Mouse (Mus musculus): ENCODE data around the gene Slc25a42. TPM values are rescaled to one million over a fixed set of nuclear protein-coding genes. Genes with fewer than 3 reads are reported as not detected.

The Slc25a42 gene
- polyA plus RNA-seq, 1 experiment, result 7.1 TPM

DNA sequence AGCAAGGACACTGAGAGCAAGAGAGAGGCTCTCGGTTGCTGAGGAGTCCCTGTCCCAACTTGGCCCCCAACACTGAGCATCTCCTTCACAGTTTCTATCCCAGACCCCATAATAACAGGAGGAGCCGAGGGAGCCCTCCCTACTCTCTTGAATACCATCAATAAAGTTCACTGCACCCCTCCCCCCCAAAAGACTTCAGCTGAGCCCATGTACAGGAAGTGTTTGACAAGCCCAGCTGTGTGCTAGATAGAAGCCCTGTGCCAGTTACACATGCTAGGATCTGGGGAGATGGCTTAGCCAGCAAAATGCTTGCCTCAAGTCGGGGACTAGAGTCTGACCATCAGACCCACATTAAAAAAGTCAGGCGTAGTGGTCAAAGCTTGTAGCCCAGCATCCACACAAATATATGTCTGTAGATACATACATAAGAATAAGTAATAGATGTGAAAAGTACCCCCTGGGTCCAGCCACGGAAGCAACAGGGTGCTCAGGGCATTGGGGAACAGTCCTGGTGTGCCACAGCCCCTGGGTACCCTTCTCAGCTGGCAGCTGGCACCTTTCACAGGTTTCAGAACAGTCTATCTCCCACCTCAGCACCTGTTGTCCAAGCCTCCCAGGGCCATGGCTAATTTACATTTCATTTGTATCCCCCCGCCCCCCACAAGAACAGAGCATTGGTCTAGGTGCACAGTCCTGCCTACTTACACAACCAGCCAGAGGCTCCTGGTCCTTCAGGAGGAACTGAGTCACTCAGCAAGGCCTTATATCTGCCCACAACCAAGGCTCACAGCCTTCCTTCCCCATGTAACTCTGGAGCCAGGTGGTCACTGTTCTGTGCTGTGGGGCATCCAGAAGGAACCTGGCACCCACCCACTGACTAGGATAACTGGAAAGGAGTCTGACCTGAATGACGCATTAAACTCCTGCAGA is 64.2 kb downstream of the Slc25a42 start:
- no peak overlapping the region for H3K4me3 ChIP-seq (replicated peaks; ENCODE audit: control insufficient read depth, low read depth, low read length)
- WGBS, result 46% methylated on average over 7 of the region's 7 CpGs
- no peak overlapping the region for H3K27ac ChIP-seq (ENCODE audit: control insufficient read depth, insufficient read depth, low read depth, low read length, poor library complexity)
- TF ChIP-seq POLR2A (IDR thresholded peaks at IDR 0.05; ENCODE audit: borderline replicate concordance, control insufficient read depth, low read depth, low read length) (no peak), CTCF (IDR thresholded peaks at IDR 0.05; ENCODE audit: control insufficient read depth, insufficient read depth, low read length) (no peak)
- H3K4me1 ChIP-seq (ENCODE audit: control insufficient read depth, insufficient read depth, low read length), result peaks cover 2% of the 10 kb centered on the region

DNA sequence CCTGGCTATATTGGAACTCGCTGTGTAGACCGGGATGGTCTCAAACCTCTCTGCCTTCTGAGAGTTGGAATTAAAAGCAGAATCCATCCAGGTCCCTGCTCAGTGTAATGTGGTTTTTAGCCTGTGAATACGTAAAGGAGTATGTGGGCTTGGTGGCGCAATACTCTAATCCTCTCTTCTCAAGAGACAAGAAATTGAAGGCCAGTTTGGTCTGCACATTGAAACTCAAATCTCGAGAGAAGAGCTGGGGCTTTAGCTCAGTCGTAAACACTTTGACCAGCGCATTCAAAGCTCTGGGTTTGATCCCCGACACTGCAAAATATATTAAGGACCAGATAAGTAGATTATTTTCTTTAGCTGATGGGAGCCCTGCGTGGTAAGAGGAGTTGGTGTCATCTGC is 72.1 kb downstream of the Slc25a42 start:
- TF ChIP-seq POLR2A (IDR thresholded peaks at IDR 0.05; ENCODE audit: borderline replicate concordance, control insufficient read depth, low read depth, low read length) (no peak), CTCF (IDR thresholded peaks at IDR 0.05; ENCODE audit: control insufficient read depth, insufficient read depth, low read length) (no peak)
- Histone ChIP-seq H3K4me1 (ENCODE audit: control insufficient read depth, insufficient read depth, low read length) (peaks cover 2% of the 10 kb centered on the region; the same call in 1 of the 2 replicates), H3K4me3 (replicated peaks; ENCODE audit: control insufficient read depth, low read depth, low read length) (peak overlapping the region; percentile 88), H3K27ac (ENCODE audit: control insufficient read depth, insufficient read depth, low read depth, low read length, poor library complexity) (peak overlapping the region; percentile 89)
- WGBS, result 2% methylated on average over 9 of the region's 9 CpGs

DNA sequence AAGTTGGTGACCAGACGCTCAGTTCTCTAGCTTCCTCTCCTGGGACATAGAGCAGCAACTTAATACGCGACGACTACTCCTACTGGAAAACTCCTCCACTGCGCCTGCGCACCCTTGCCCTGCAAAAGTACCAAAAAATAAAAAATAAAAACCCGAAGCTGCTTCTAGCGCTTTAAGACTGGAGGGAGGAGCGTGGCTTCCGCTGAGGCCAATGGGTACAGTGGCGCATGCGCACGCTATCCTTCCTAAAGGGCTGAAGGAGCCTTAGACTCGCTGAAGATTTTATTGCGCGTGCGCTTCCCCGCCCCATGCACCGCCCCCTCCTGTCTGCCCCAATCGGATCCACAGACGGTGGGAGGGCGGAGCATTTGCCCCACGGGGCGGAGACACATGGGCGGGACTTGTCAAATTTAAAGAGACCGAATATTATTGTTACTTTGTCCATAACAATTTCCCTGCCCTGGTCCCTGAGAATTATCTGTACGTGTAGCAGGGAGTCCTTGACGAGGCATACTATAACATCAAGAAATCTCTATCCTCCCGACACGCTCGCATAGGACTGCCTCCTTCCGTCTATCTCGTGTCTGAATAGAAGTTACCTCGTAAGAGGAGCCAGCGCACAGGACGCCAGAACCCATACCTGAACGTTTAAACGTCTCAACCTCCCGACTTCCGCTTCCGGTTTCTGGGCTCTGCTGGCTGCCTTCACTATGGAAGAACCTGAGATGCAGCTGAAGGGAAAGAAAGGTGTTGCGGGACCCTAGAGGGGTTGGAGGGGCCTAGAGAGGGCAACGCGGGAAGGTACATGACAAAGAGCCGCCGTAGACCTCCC is 72.9 kb downstream of the Slc25a42 start, which contains the start of the genes Rfxank, Borcs8 and Mef2b:
Rfxank (minus strand) TSS at position 129 of the 832 bp plus-strand sequence.
Borcs8 (plus strand) TSS at position 474 of the 832 bp plus-strand sequence.
Mef2b (plus strand) TSS at position 686 of the 832 bp plus-strand sequence.
- Histone ChIP-seq H3K4me3 (replicated peaks; ENCODE audit: control insufficient read depth, low read depth, low read length) (peak within 1 kb of the TSS; percentile 88), H3K27ac (ENCODE audit: control insufficient read depth, insufficient read depth, low read depth, low read length, poor library complexity) (peak within 1 kb of the TSS; percentile 89), H3K4me1 (ENCODE audit: control insufficient read depth, insufficient read depth, low read length) (peaks cover 2% of the 10 kb centered on the region; the same call in 1 of the 2 replicates)
- no peak for TF ChIP-seq CTCF (IDR thresholded peaks at IDR 0.05; ENCODE audit: control insufficient read depth, insufficient read depth, low read length)
- WGBS, result under 1% methylated on average over 46 of the region's 46 CpGs

DNA sequence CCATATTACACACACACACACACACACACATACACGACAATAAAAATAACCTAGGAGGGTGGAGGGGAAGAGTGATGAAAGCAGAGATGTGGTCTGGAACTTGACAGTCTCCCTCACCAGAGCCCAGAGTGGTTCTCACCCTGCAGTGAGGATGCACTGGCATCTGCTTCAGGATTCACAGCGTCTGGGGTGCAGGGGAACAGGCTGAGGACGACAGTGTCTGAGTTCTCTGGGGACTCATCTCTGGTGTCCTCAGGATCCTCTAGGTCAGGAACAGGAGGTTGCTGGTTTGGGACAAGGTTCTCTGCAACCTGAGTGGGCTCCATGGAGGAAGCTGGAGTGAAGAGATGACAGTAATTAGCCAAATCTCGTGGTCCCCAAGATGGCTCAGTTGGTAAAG is 74.2 kb downstream of the Slc25a42 start:
- peaks cover 2% of the 10 kb centered on the region; the same call in 1 of the 2 replicates for H3K4me1 ChIP-seq (ENCODE audit: control insufficient read depth, insufficient read depth, low read length)
- H3K4me3 ChIP-seq (replicated peaks; ENCODE audit: control insufficient read depth, low read depth, low read length), result no peak overlapping the region
- H3K27ac ChIP-seq (ENCODE audit: control insufficient read depth, insufficient read depth, low read depth, low read length, poor library complexity), result no peak overlapping the region
- TF ChIP-seq CTCF (IDR thresholded peaks at IDR 0.05; ENCODE audit: control insufficient read depth, insufficient read depth, low read length), result no peak
- TF ChIP-seq POLR2A (IDR thresholded peaks at IDR 0.05; ENCODE audit: borderline replicate concordance, control insufficient read depth, low read depth, low read length), result no peak
- 73% methylated on average over 4 of the region's 4 CpGs for WGBS

GRCm38 (mm10) chr8:70136591-70136990 is 75.5 kb downstream of the Slc25a42 start:
- 78% methylated on average over 4 of the region's 4 CpGs for WGBS
- Histone ChIP-seq H3K4me1 (ENCODE audit: control insufficient read depth, insufficient read depth, low read length) (peaks cover 2% of the 10 kb centered on the region; the same call in 1 of the 2 replicates), H3K27ac (ENCODE audit: control insufficient read depth, insufficient read depth, low read depth, low read length, poor library complexity) (no peak overlapping the region), H3K4me3 (replicated peaks; ENCODE audit: control insufficient read depth, low read depth, low read length) (no peak overlapping the region)
- TF ChIP-seq POLR2A (IDR thresholded peaks at IDR 0.05; ENCODE audit: borderline replicate concordance, control insufficient read depth, low read depth, low read length), result no peak
- no peak for TF ChIP-seq CTCF (IDR thresholded peaks at IDR 0.05; ENCODE audit: control insufficient read depth, insufficient read depth, low read length)

GRCm38 (mm10) chr8:70134931-70135330 is 77.2 kb downstream of the Slc25a42 start:
- H3K4me1 ChIP-seq (ENCODE audit: control insufficient read depth, insufficient read depth, low read length), result peaks cover 3% of the 10 kb centered on the region

More at GRCm38 (mm10) chr8:70134931-70135330, 77.2 kb downstream of the Slc25a42 start:
- no peak overlapping the region for H3K4me3 ChIP-seq (replicated peaks; ENCODE audit: control insufficient read depth, low read depth, low read length)
- WGBS, result 91% methylated on average over 9 of the region's 9 CpGs
- no peak for TF ChIP-seq POLR2A (IDR thresholded peaks at IDR 0.05; ENCODE audit: borderline replicate concordance, control insufficient read depth, low read depth, low read length)
- TF ChIP-seq CTCF (IDR thresholded peaks at IDR 0.05; ENCODE audit: control insufficient read depth, insufficient read depth, low read length), result no peak
- H3K27ac ChIP-seq (ENCODE audit: control insufficient read depth, insufficient read depth, low read depth, low read length, poor library complexity), result no peak overlapping the region

Other genes starting within 250 kb of the Slc25a42 start
- gene Gatad2a, start 215.9 kb downstream of the Slc25a42 start, polyA plus RNA-seq (2011; ENCODE audit: insufficient read depth, insufficient read length, low replicate concordance, missing spikeins), result 22.0 and 34.5 TPM in 2 replicates
- gene Mau2, start 169.6 kb downstream of the Slc25a42 start, polyA plus RNA-seq (2011; ENCODE audit: insufficient read depth, insufficient read length, low replicate concordance, missing spikeins), result 29.7 and 51.9 TPM in 2 replicates
- gene Sugp1, start 169.5 kb downstream of the Slc25a42 start, polyA plus RNA-seq (2011; ENCODE audit: insufficient read depth, insufficient read length, low replicate concordance, missing spikeins), result 19.1 and 26.4 TPM in 2 replicates
- 1.6 and 2.8 TPM in 2 replicates for gene Tm6sf2, start 139.4 kb downstream of the Slc25a42 start, polyA plus RNA-seq (2011; ENCODE audit: insufficient read depth, insufficient read length, low replicate concordance, missing spikeins)
- gene Hapln4, start 128.8 kb downstream of the Slc25a42 start, polyA plus RNA-seq (2011; ENCODE audit: insufficient read depth, insufficient read length, low replicate concordance, missing spikeins), result not detected in 2 replicates
- gene Ncan, start 91.4 kb downstream of the Slc25a42 start, polyA plus RNA-seq (2011; ENCODE audit: insufficient read depth, insufficient read length, low replicate concordance, missing spikeins), result 0.13 and 0.50 TPM in 2 replicates
- 16.1 and 29.5 TPM in 2 replicates for gene Nr2c2ap, start 81.0 kb downstream of the Slc25a42 start, polyA plus RNA-seq (2011; ENCODE audit: insufficient read depth, insufficient read length, low replicate concordance, missing spikeins)
- gene Rfxank, start 73.2 kb downstream of the Slc25a42 start, polyA plus RNA-seq (2011; ENCODE audit: insufficient read depth, insufficient read length, low replicate concordance, missing spikeins), result 7.0 and 14.4 TPM in 2 replicates
- 13.9 and 33.6 TPM in 2 replicates for gene Borcs8, start 72.8 kb downstream of the Slc25a42 start, polyA plus RNA-seq (2011; ENCODE audit: insufficient read depth, insufficient read length, low replicate concordance, missing spikeins)
- 1.3 and 2.7 TPM in 2 replicates for gene Mef2b, start 72.6 kb downstream of the Slc25a42 start, polyA plus RNA-seq (2011; ENCODE audit: insufficient read depth, insufficient read length, low replicate concordance, missing spikeins)
- gene Tmem161a, start 39.9 kb downstream of the Slc25a42 start, polyA plus RNA-seq (2011; ENCODE audit: insufficient read depth, insufficient read length, low replicate concordance, missing spikeins), result 10.8 and 22.0 TPM in 2 replicates
- gene Sugp2, start 21.9 kb upstream of the Slc25a42 start, polyA plus RNA-seq (2011; ENCODE audit: insufficient read depth, insufficient read length, low replicate concordance, missing spikeins), result 89.1 and 192 TPM in 2 replicates
- 2.9 and 9.8 TPM in 2 replicates for gene Armc6, start 22.2 kb upstream of the Slc25a42 start, polyA plus RNA-seq (2011; ENCODE audit: insufficient read depth, insufficient read length, low replicate concordance, missing spikeins)
- 12.1 and 25.6 TPM in 2 replicates for gene Homer3, start 70.5 kb upstream of the Slc25a42 start, polyA plus RNA-seq (2011; ENCODE audit: insufficient read depth, insufficient read length, low replicate concordance, missing spikeins)
- gene Ddx49, start 90.2 kb upstream of the Slc25a42 start, polyA plus RNA-seq (2011; ENCODE audit: insufficient read depth, insufficient read length, low replicate concordance, missing spikeins), result 32.3 and 33.4 TPM in 2 replicates
- 85.8 and 91.7 TPM in 2 replicates for gene Cope, start 90.2 kb upstream of the Slc25a42 start, polyA plus RNA-seq (2011; ENCODE audit: insufficient read depth, insufficient read length, low replicate concordance, missing spikeins)
- gene Cers1, start 103.5 kb upstream of the Slc25a42 start, polyA plus RNA-seq (2011; ENCODE audit: insufficient read depth, insufficient read length, low replicate concordance, missing spikeins), result not detected in 2 replicates
- not detected in 2 replicates for gene Gdf1, start 117.5 kb upstream of the Slc25a42 start, polyA plus RNA-seq (2011; ENCODE audit: insufficient read depth, insufficient read length, low replicate concordance, missing spikeins)
- gene Upf1, start 141.0 kb upstream of the Slc25a42 start, polyA plus RNA-seq (2011; ENCODE audit: insufficient read depth, insufficient read length, low replicate concordance, missing spikeins), result 20.2 and 39.1 TPM in 2 replicates
- gene Comp, start 161.3 kb upstream of the Slc25a42 start, polyA plus RNA-seq (2011; ENCODE audit: insufficient read depth, insufficient read length, low replicate concordance, missing spikeins), result 19.6 TPM in 1 of 2 replicates, not detected in the other
- 5.0 and 6.1 TPM in 2 replicates for gene Crtc1, start 227.3 kb upstream of the Slc25a42 start, polyA plus RNA-seq (2011; ENCODE audit: insufficient read depth, insufficient read length, low replicate concordance, missing spikeins)